8 mouse cellular contexts compared by ENCODE assay signal in the genomic region with DNA sequence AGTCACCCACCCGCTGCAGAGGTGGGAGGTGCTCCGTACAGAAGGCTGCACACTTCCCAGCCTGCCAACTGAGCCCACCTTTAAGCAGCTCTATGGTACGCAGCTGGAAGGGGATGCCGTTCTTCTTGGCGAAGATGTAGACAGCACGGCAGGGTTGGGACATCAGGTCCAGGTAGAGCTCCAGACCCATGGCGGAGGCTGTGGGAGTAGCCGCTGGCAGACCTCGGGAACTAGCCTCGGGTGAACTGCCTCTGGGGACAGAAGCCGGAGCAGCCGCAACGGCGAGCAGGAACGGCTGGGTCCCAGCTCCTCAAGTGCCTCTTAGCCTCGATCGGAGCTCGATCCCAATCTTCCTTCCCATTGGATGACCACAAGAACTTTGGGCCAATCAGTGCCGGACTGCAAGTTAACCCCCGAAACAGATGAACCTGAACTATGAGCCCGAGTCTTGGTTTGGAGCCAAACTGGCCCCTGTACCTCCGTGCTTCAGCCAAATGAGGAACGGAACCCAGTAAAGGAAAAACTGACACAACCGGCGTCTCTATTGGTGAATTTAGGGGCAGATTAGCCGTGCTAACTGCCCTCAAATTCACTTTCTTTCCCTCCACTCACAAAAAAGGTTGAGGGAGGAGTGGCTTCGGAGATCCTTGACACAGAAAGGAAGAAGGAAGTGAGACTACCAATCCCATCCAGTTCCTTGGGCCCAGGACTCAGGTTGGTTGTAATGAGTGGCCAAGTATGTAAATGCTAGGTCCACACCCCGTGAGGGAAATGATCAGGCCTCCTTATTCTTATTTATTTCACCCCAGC. TPM values are rescaled to one million over a fixed set of nuclear protein-coding genes. Genes with fewer than 3 reads are reported as not detected.
DNase-seq lines count a peak whose midpoint lies in the region; ATAC-seq and TF ChIP-seq lines count a peak whose summit lies in the region.

Gene Gm20441, minus strand, starts transcription at position 186 of the 810 bp plus-strand sequence.
Gene Gstt3, minus strand, starts transcription at position 646 of the 810 bp plus-strand sequence.

- H3K9me3 ChIP-seq in hindbrain, embryonic 12.5 days (replicated peaks), result no peaks in the 10 kb centered on the region
- no peaks in the 10 kb centered on the region for H3K9me3 ChIP-seq in limb, embryonic 14.5 days (ENCODE audit: control insufficient read depth, low read length)
- H3K9me3 ChIP-seq in midbrain, embryonic 13.5 days, result no peaks in the 10 kb centered on the region

- TF ChIP-seq CTCF in cerebellum, adult 2 months (IDR thresholded peaks at IDR 0.05; ENCODE audit: borderline replicate concordance, insufficient read depth, low read depth, low read length), result no peak
- no peak for TF ChIP-seq CTCF in bone marrow, adult 2 months (IDR thresholded peaks at IDR 0.05; ENCODE audit: control insufficient read depth, insufficient read depth, low read length)
- no peak for TF ChIP-seq CTCF in thymus, adult 2 months (IDR thresholded peaks at IDR 0.05; ENCODE audit: borderline replicate concordance, control insufficient read depth, extremely low read depth, insufficient read depth, low read length, poor library complexity)

- H3K9ac ChIP-seq in hindbrain, embryonic 12.5 days, result 0 out of 2 replicates have a peak within 1 kb of the TSS, but pooled peaks have one; percentile 39
- peak within 1 kb of the TSS; percentile 54 for H3K9ac ChIP-seq in limb, embryonic 14.5 days (ENCODE audit: low read depth, low read length, severe bottlenecking)
- H3K9ac ChIP-seq in midbrain, embryonic 13.5 days (replicated peaks), result peak within 1 kb of the TSS; percentile 47

- H3K27me3 ChIP-seq in cerebellum, adult 2 months (ENCODE audit: control insufficient read depth, insufficient read depth, low read length), result no peaks in the 10 kb centered on the region; the same call in 1 of the 2 replicates
- H3K27me3 ChIP-seq in hindbrain, embryonic 12.5 days, result peaks cover 59% of the 10 kb centered on the region
- H3K27me3 ChIP-seq in limb, embryonic 14.5 days (ENCODE audit: control insufficient read depth, insufficient read depth, low read length), result no peaks in the 10 kb centered on the region
- peaks cover 55% of the 10 kb centered on the region for H3K27me3 ChIP-seq in midbrain, embryonic 13.5 days
- 0 out of 2 replicates have a peak, but pooled peaks cover 2% of the 10 kb centered on the region for H3K27me3 ChIP-seq in thymus, adult 2 months (ENCODE audit: control insufficient read depth, insufficient read depth, low read length)

- peaks cover 3% of the 10 kb centered on the region; the same call in 1 of the 2 replicates for H3K4me1 ChIP-seq in cerebellum, adult 2 months (ENCODE audit: control insufficient read depth, insufficient read depth, low read length)
- H3K4me1 ChIP-seq in bone marrow, adult 2 months (ENCODE audit: control insufficient read depth, insufficient read depth, low read length), result no peaks in the 10 kb centered on the region
- H3K4me1 ChIP-seq in hindbrain, embryonic 12.5 days, result peaks cover 9% of the 10 kb centered on the region
- H3K4me1 ChIP-seq in limb, embryonic 14.5 days (ENCODE audit: control insufficient read depth, insufficient read depth, low read length), result peaks cover 9% of the 10 kb centered on the region; the same call in 1 of the 2 replicates
- peaks cover 11% of the 10 kb centered on the region for H3K4me1 ChIP-seq in midbrain, embryonic 13.5 days (replicated peaks)
- peaks cover 19% of the 10 kb centered on the region for H3K4me1 ChIP-seq in thymus, adult 2 months (replicated peaks; ENCODE audit: control insufficient read depth, insufficient read depth, low read length)

- peak within 1 kb of the TSS; percentile 34 for H3K4me3 ChIP-seq in cerebellum, adult 2 months (replicated peaks; ENCODE audit: insufficient read depth, low read depth, low read length)
- peak within 1 kb of the TSS; percentile 53 for H3K4me3 ChIP-seq in bone marrow, adult 2 months (replicated peaks; ENCODE audit: control insufficient read depth, low read depth, low read length)
- H3K4me3 ChIP-seq in hindbrain, embryonic 12.5 days, result peak within 1 kb of the TSS; percentile 34
- peak within 1 kb of the TSS; percentile 56 for H3K4me3 ChIP-seq in limb, embryonic 14.5 days (replicated peaks; ENCODE audit: low read length)
- H3K4me3 ChIP-seq in midbrain, embryonic 13.5 days (replicated peaks), result peak within 1 kb of the TSS; percentile 35
- H3K4me3 ChIP-seq in thymus, adult 2 months (ENCODE audit: control insufficient read depth, insufficient read depth, low read length), result peak within 1 kb of the TSS; percentile 39

- no peak for TF ChIP-seq POLR2A in cerebellum, adult 2 months (IDR thresholded peaks at IDR 0.05; ENCODE audit: borderline replicate concordance, insufficient read depth, low read length)
- TF ChIP-seq POLR2A in bone marrow, adult 2 months (IDR thresholded peaks at IDR 0.05; ENCODE audit: borderline replicate concordance, control insufficient read depth, low read depth, low read length), result no peak
- no peak for TF ChIP-seq POLR2A in limb, embryonic 14.5 days (IDR thresholded peaks at IDR 0.05; ENCODE audit: borderline replicate concordance, extremely low read depth, insufficient read depth, insufficient read length)
- no peak for TF ChIP-seq POLR2A in thymus, adult 2 months (IDR thresholded peaks at IDR 0.05; ENCODE audit: control insufficient read depth, extremely low read depth, insufficient read depth, low read length, poor library complexity)

- whole genome bisulfite sequencing in cerebellum, adult 2 months, result 5% methylated on average over 28 of the region's 28 CpGs
- under 1% methylated on average over 28 of the region's 28 CpGs for WGBS in bone marrow, adult 2 months
- WGBS in hindbrain, embryonic 12.5 days, result under 1% methylated on average over 28 of the region's 28 CpGs
- WGBS in limb, embryonic 14.5 days, result 1% methylated on average over 27 of the region's 28 CpGs
- 1% methylated on average over 28 of the region's 28 CpGs for WGBS in midbrain, embryonic 13.5 days
- 2% methylated on average over 28 of the region's 28 CpGs for WGBS in thymus, adult 2 months

- H3K36me3 ChIP-seq in hindbrain, embryonic 12.5 days, result no peaks in the 10 kb centered on the region
- no peaks in the 10 kb centered on the region for H3K36me3 ChIP-seq in limb, embryonic 14.5 days (ENCODE audit: control insufficient read depth, insufficient read depth, low read length)
- no peaks in the 10 kb centered on the region for H3K36me3 ChIP-seq in midbrain, embryonic 13.5 days
- no peaks in the 10 kb centered on the region for H3K36me3 ChIP-seq in thymus, adult 2 months (ENCODE audit: control insufficient read depth, insufficient read depth, low read length)

- peak within 1 kb of the TSS; percentile 73 for H3K4me2 ChIP-seq in hindbrain, embryonic 12.5 days (replicated peaks)
- H3K4me2 ChIP-seq in limb, embryonic 14.5 days (replicated peaks; ENCODE audit: low read depth, low read length, severe bottlenecking), result peak within 1 kb of the TSS; percentile 95
- peak within 1 kb of the TSS; percentile 61 for H3K4me2 ChIP-seq in midbrain, embryonic 13.5 days (replicated peaks)

- H3K27ac ChIP-seq in cerebellum, adult 2 months (ENCODE audit: insufficient read depth, low read length), result no peak within 1 kb of the TSS
- H3K27ac ChIP-seq in bone marrow, adult 2 months (ENCODE audit: control insufficient read depth, insufficient read depth, low read depth, low read length, poor library complexity), result no peak within 1 kb of the TSS
- no peak within 1 kb of the TSS for H3K27ac ChIP-seq in hindbrain, embryonic 12.5 days
- peak within 1 kb of the TSS; percentile 59 for H3K27ac ChIP-seq in limb, embryonic 14.5 days (replicated peaks; ENCODE audit: low read depth, low read length)
- H3K27ac ChIP-seq in midbrain, embryonic 13.5 days, result no peak within 1 kb of the TSS
- no peak within 1 kb of the TSS for H3K27ac ChIP-seq in thymus, adult 2 months (ENCODE audit: control insufficient read depth, insufficient read depth, low read length)

- DNase-seq in cerebellum, adult 2 months, result peak in 1 of 2 experiments; percentile 22
- no peak for DNase-seq in cerebellum, adult 8-10 months
- DNase-seq in gastrocnemius, adult 18-20 months (ENCODE audit: low spot score), result peak; percentile 75
- peak; percentile 75 for DNase-seq in limb, embryonic 14.5 days (ENCODE audit: low spot score)
- DNase-seq in thymus, adult 2 months, result peak; percentile 24

- ATAC-seq in hindbrain, embryonic 12.5 days (ENCODE audit: low FRiP score), result no peak
- ATAC-seq in limb, embryonic 14.5 days (ENCODE audit: low FRiP score, low read depth), result peak; percentile 92
- ATAC-seq in midbrain, embryonic 13.5 days, result 0 out of 2 replicates have a peak, but pooled peaks have one; percentile 48

RNA-seq across cellular contexts. Expression of gene Gm20441, which starts in this region (rescaled TPM):
- polyA plus RNA-seq in cerebellum, adult 2 months (2012; rRNA removed), result not detected in 2 replicates
- polyA plus RNA-seq in bone marrow, adult 2 months (2011; ENCODE audit: insufficient read depth, insufficient read length, low replicate concordance, missing spikeins), result not detected in 2 replicates
- total RNA-seq in gastrocnemius, adult 18-20 months (2021), result not detected
- polyA plus RNA-seq in hindbrain, embryonic 12.5 days (2016; fragmentation: Nextera tagmentation; extraction: Ambion mirVana), result not detected in 2 replicates
- polyA plus RNA-seq in limb, embryonic 14.5 days (2012; rRNA removed), result 0.38 and 0.49 TPM in 2 replicates
- polyA plus RNA-seq in limb, embryonic 14.5 days (2014; fragmentation: Nextera tagmentation; extraction: Ambion mirVana), result 1.0 TPM in 1 of 2 replicates, not detected in the other
- polyA plus RNA-seq in midbrain, embryonic 13.5 days (2015; fragmentation: Nextera tagmentation; extraction: Ambion mirVana), result not detected in 2 replicates
- not detected in 2 replicates for polyA plus RNA-seq in thymus, adult 2 months (2012; rRNA removed)

RNA-seq across cellular contexts. Expression of gene Gstt3, which starts in this region (rescaled TPM):
- 8.5 and 8.7 TPM in 2 replicates for polyA plus RNA-seq in cerebellum, adult 2 months (2012; rRNA removed)
- 1.6 and 4.3 TPM in 2 replicates for polyA plus RNA-seq in bone marrow, adult 2 months (2011; ENCODE audit: insufficient read depth, insufficient read length, low replicate concordance, missing spikeins)
- 1 to 10 TPM; 1.8 to 2.5 TPM for total RNA-seq in gastrocnemius, adult 18-20 months (2021)
- 5.0 and 5.1 TPM in 2 replicates for polyA plus RNA-seq in hindbrain, embryonic 12.5 days (2016; fragmentation: Nextera tagmentation; extraction: Ambion mirVana)
- 24.0 and 26.3 TPM in 2 replicates for polyA plus RNA-seq in limb, embryonic 14.5 days (2012; rRNA removed)
- 34.5 and 38.5 TPM in 2 replicates for polyA plus RNA-seq in limb, embryonic 14.5 days (2014; fragmentation: Nextera tagmentation; extraction: Ambion mirVana)
- polyA plus RNA-seq in midbrain, embryonic 13.5 days (2015; fragmentation: Nextera tagmentation; extraction: Ambion mirVana), result 0.30 and 0.61 TPM in 2 replicates
- 7.7 and 8.6 TPM in 2 replicates for polyA plus RNA-seq in thymus, adult 2 months (2012; rRNA removed)

Comparison
In these comparisons a context has a peak if more than half of its experiments do, and no peak if none do; other contexts are left out.
1. Peak in ATAC-seq, H3K4me3 ChIP-seq, H3K9ac ChIP-seq and H3K4me2 ChIP-seq in midbrain, embryonic 13.5 days; RNA of the genes that start here not detected or under 1 TPM.